Mouse (Mus musculus): ENCODE data around the gene Ppp1r9a. TPM values are rescaled to one million over a fixed set of nuclear protein-coding genes. Genes with fewer than 3 reads are reported as not detected.

Ppp1r9a gene
- polyA plus RNA-seq, 1 experiment: 0.62 TPM

DNA sequence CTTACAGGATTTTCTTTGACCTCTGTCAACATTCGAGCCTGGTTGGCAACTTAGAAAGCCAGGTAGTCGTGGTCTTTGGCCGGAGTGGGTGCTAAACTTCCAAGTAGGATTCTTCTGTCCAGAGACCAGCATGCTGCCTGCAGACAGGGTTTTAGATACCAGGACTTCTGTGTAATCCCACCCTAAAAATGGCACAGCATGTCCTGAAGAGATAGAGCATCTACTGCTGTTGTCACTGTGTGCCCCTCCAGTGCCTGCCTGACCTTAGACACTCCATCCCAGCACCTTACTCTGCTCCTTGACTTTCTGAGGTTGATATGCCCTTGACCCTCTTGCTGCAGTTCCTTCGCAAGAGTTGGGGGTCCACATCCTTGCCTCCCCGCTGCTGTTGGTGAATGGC, 127.2 kb downstream of the Ppp1r9a start:
- TF ChIP-seq POLR2A (IDR thresholded peaks at IDR 0.05; ENCODE audit: low read depth, low read length): no peak
- no peak for TF ChIP-seq CTCF (IDR thresholded peaks at IDR 0.05; ENCODE audit: extremely low read depth, insufficient read depth, insufficient read length, insufficient replicate concordance)
- no peak overlapping the region for H3K4me3 ChIP-seq (ENCODE audit: extremely low read depth, insufficient read depth, insufficient read length)
- H3K36me3 ChIP-seq (ENCODE audit: control insufficient read depth, insufficient read depth, low read length): no peaks in the 10 kb centered on the region
- no peaks in the 10 kb centered on the region for H3K4me1 ChIP-seq (ENCODE audit: control insufficient read depth, insufficient read depth, insufficient read length)
- no peaks in the 10 kb centered on the region for H3K27me3 ChIP-seq (ENCODE audit: control insufficient read depth, insufficient read depth, low read length)
- 93% methylated on average over 5 of the region's 5 CpGs for WGBS
- H3K27ac ChIP-seq (ENCODE audit: insufficient read depth, low read length): no peak overlapping the region
- no peak for DNase-seq (ENCODE audit: low read depth in 1 of 2, low spot score in 2 of 2)

DNA sequence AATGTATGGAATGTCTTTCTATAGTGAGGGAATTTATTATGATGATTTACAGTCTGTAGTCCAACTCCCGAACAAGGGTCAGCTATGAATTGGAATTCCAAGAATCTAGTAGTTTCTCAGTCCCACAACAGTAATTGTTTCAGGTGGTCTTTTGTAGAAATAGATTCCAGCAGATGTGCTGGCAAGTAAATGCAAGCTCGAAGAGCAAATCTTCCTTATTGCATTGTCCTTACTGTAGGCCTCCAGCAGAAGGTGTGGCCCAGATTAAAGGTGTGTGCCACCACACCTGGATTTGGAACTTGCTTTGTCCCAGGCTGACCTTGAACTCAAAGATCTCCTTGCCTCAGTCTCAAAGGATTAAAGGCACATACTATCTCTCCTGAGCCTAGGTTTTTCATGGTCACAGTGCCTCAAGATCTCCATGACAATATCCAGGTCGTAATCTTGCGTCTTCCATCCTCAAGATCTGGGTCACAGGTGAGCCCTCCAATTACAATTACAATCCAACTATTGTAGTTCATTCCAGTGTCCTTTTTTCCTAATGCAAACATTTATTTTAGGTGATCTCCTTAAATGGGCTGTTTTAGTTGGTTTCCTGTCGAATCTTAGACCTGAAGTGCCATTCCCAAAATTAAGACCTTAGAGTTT, 130.4 kb downstream of the Ppp1r9a start:
- 90% methylated on average over 5 of the region's 5 CpGs for WGBS
- Histone ChIP-seq H3K27ac (ENCODE audit: insufficient read depth, low read length) (no peak overlapping the region), H3K36me3 (ENCODE audit: control insufficient read depth, insufficient read depth, low read length) (no peaks in the 10 kb centered on the region), H3K27me3 (ENCODE audit: control insufficient read depth, insufficient read depth, low read length) (no peaks in the 10 kb centered on the region), H3K4me1 (ENCODE audit: control insufficient read depth, insufficient read depth, insufficient read length) (no peaks in the 10 kb centered on the region), H3K4me3 (ENCODE audit: extremely low read depth, insufficient read depth, insufficient read length) (no peak overlapping the region)
- TF ChIP-seq POLR2A (IDR thresholded peaks at IDR 0.05; ENCODE audit: low read depth, low read length) (no peak), CTCF (IDR thresholded peaks at IDR 0.05; ENCODE audit: extremely low read depth, insufficient read depth, insufficient read length, insufficient replicate concordance) (no peak)
- DNase-seq (ENCODE audit: low read depth in 1 of 2, low spot score in 2 of 2): no peak

DNA sequence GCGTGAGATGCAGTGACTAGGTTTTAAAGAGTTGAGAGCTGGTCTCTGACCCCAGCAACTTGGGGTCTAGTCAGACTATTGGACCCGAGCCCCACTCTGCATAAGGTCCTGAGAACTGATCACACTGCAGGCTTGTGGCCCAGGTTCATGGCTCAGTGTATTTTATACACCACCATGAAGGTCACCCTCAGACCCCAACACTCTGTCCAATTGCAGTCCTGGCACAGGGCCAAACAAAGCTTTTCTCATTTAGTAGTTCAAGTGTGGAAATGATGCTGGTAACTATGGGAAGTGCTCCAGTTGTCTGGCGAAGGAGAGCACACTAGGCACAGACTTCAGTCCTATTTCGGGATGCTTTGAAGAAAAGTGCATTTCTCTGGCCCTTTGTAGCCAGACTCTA, 134.5 kb downstream of the Ppp1r9a start:
- Histone ChIP-seq H3K27ac (ENCODE audit: insufficient read depth, low read length) (no peak overlapping the region), H3K4me1 (ENCODE audit: control insufficient read depth, insufficient read depth, insufficient read length) (no peaks in the 10 kb centered on the region), H3K36me3 (ENCODE audit: control insufficient read depth, insufficient read depth, low read length) (no peaks in the 10 kb centered on the region), H3K4me3 (ENCODE audit: extremely low read depth, insufficient read depth, insufficient read length) (no peak overlapping the region), H3K27me3 (ENCODE audit: control insufficient read depth, insufficient read depth, low read length) (no peaks in the 10 kb centered on the region)
- TF ChIP-seq POLR2A (IDR thresholded peaks at IDR 0.05; ENCODE audit: low read depth, low read length): no peak
- TF ChIP-seq CTCF (IDR thresholded peaks at IDR 0.05; ENCODE audit: extremely low read depth, insufficient read depth, insufficient read length, insufficient replicate concordance): no peak
- WGBS: 88% methylated on average over 4 of the region's 4 CpGs
- DNase-seq (ENCODE audit: low read depth in 1 of 2, low spot score in 2 of 2): no peak

DNA sequence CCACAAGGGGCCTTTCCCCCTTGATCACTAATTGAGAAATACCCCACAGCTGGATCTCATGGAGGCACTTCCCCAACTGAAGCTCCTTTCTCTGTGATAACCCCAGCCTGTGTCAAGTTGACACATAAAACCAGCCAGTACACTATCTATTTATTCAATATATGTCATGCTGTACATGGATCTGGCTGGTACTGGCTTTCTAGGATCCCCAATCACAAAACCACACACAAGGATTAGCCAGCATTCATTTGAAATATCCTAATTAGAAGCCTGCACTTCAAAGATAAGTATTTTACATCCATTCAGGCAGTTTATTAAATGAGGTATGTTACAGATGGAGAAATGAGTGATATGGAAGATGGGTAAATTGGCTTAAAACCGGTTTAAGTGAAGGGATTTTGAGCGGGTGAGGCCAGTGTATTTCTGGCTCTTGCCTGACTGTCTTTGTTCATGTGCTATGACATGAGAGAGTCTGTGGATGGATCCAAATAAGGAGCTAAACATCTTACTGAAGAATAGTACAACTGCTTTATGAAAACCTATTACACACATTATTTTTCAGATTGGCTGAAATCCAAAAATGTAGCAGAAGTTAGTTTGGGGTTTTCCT, 135.5 kb downstream of the Ppp1r9a start:
- no peak overlapping the region for H3K4me3 ChIP-seq (ENCODE audit: extremely low read depth, insufficient read depth, insufficient read length)
- DNase-seq (ENCODE audit: low read depth in 1 of 2, low spot score in 2 of 2): no peak
- no peaks in the 10 kb centered on the region for H3K4me1 ChIP-seq (ENCODE audit: control insufficient read depth, insufficient read depth, insufficient read length)
- no peaks in the 10 kb centered on the region for H3K36me3 ChIP-seq (ENCODE audit: control insufficient read depth, insufficient read depth, low read length)
- no peak overlapping the region for H3K27ac ChIP-seq (ENCODE audit: insufficient read depth, low read length)
- 90% methylated on average over 2 of the region's 2 CpGs for WGBS
- H3K27me3 ChIP-seq (ENCODE audit: control insufficient read depth, insufficient read depth, low read length): no peaks in the 10 kb centered on the region
- TF ChIP-seq POLR2A (IDR thresholded peaks at IDR 0.05; ENCODE audit: low read depth, low read length): no peak
- no peak for TF ChIP-seq CTCF (IDR thresholded peaks at IDR 0.05; ENCODE audit: extremely low read depth, insufficient read depth, insufficient read length, insufficient replicate concordance)

DNA sequence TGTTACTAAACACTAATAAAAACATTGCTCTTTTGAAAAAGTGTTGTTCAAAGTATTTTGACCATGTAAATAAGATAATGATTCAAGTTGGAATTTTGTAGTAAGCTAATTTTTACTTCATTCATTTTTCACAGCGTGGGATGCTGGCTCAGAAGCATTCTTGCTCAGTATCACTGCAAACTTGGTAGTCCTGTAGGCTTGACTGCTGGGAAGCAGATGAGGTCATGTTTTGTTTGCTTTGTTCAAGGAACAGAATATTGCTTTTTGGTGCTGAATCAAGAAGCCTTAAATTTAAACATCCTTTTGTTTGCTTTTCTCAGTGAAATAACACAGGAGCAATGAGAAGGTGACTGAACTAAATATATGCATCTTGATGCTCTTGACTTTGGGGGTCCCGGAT, 136.6 kb downstream of the Ppp1r9a start:
- Histone ChIP-seq H3K36me3 (ENCODE audit: control insufficient read depth, insufficient read depth, low read length) (no peaks in the 10 kb centered on the region), H3K4me1 (ENCODE audit: control insufficient read depth, insufficient read depth, insufficient read length) (no peaks in the 10 kb centered on the region), H3K27ac (ENCODE audit: insufficient read depth, low read length) (no peak overlapping the region), H3K4me3 (ENCODE audit: extremely low read depth, insufficient read depth, insufficient read length) (no peak overlapping the region), H3K27me3 (ENCODE audit: control insufficient read depth, insufficient read depth, low read length) (no peaks in the 10 kb centered on the region)
- no peak for TF ChIP-seq CTCF (IDR thresholded peaks at IDR 0.05; ENCODE audit: extremely low read depth, insufficient read depth, insufficient read length, insufficient replicate concordance)
- no peak for TF ChIP-seq POLR2A (IDR thresholded peaks at IDR 0.05; ENCODE audit: low read depth, low read length)
- 90% methylated on average over 2 of the region's 2 CpGs for WGBS
- DNase-seq (ENCODE audit: low read depth in 1 of 2, low spot score in 2 of 2): no peak

DNA sequence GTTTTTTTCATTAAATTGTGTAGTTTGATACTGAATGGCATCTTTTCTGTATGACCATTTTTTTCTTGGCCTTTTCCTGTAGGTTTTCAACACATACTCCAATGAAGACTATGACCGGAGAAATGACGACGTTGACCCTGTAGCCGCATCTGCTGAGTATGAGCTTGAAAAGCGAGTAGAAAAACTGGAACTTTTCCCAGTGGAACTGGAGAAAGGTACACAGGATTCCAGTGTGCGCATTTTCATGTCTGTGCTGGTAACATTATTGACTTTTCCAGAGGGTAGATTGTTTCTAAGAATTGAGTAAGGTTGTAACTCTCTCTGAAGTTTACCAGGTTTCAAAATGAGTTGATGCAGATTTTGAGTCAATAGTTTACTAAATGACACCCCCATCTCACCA, 143.1 kb downstream of the Ppp1r9a start:
- Histone ChIP-seq H3K4me1 (ENCODE audit: control insufficient read depth, insufficient read depth, insufficient read length) (no peaks in the 10 kb centered on the region), H3K27ac (ENCODE audit: insufficient read depth, low read length) (no peak overlapping the region), H3K4me3 (ENCODE audit: extremely low read depth, insufficient read depth, insufficient read length) (no peak overlapping the region), H3K27me3 (ENCODE audit: control insufficient read depth, insufficient read depth, low read length) (no peaks in the 10 kb centered on the region), H3K36me3 (ENCODE audit: control insufficient read depth, insufficient read depth, low read length) (no peaks in the 10 kb centered on the region)
- TF ChIP-seq POLR2A (IDR thresholded peaks at IDR 0.05; ENCODE audit: low read depth, low read length) (no peak), CTCF (IDR thresholded peaks at IDR 0.05; ENCODE audit: extremely low read depth, insufficient read depth, insufficient read length, insufficient replicate concordance) (no peak)
- DNase-seq (ENCODE audit: low read depth in 1 of 2, low spot score in 2 of 2): no peak
- 95% methylated on average over 6 of the region's 6 CpGs for WGBS

DNA sequence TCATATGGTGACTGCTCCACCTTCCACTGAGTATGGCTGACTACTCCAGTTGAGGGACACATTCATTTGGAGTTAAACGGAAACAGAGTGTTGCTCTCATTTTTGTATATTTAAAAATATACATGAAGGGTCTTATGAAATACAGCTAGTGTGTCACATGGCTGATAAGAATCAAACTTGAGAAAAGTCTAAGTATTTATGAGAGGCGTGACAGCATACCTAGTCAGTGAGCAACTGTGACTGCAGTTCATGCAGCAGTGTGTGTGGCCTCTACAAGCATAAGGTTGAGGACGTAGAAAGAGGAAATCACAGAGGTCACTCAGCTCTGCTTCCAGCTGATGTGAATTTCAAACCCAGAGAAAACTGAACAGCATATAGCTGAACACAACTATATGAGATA, 145.3 kb downstream of the Ppp1r9a start:
- Histone ChIP-seq H3K4me3 (ENCODE audit: extremely low read depth, insufficient read depth, insufficient read length) (no peak overlapping the region), H3K4me1 (ENCODE audit: control insufficient read depth, insufficient read depth, insufficient read length) (no peaks in the 10 kb centered on the region), H3K36me3 (ENCODE audit: control insufficient read depth, insufficient read depth, low read length) (no peaks in the 10 kb centered on the region), H3K27me3 (ENCODE audit: control insufficient read depth, insufficient read depth, low read length) (no peaks in the 10 kb centered on the region), H3K27ac (ENCODE audit: insufficient read depth, low read length) (no peak overlapping the region)
- TF ChIP-seq POLR2A (IDR thresholded peaks at IDR 0.05; ENCODE audit: low read depth, low read length): no peak
- no peak for TF ChIP-seq CTCF (IDR thresholded peaks at IDR 0.05; ENCODE audit: extremely low read depth, insufficient read depth, insufficient read length, insufficient replicate concordance)
- no peak for DNase-seq (ENCODE audit: low read depth in 1 of 2, low spot score in 2 of 2)
- WGBS: 84% methylated on average over 3 of the region's 3 CpGs
